In genomic region chr3:52007602-52008252, GRCm38 (mm10) we compare ENCODE assay signal across 8 mouse cellular contexts.
DNase-seq lines count a peak whose midpoint lies in the region; ATAC-seq and TF ChIP-seq lines count a peak whose summit lies in the region.

No protein-coding gene starts in this region.

- TF ChIP-seq CTCF in forebrain, postnatal 0 days (IDR thresholded peaks at IDR 0.05; ENCODE audit: low read depth) = peak; percentile 54

- no peaks in the 10 kb centered on the region for H3K36me3 ChIP-seq in forebrain, postnatal 0 days (ENCODE audit: insufficient read depth)
- no peaks in the 10 kb centered on the region for H3K36me3 ChIP-seq in hindbrain, embryonic 15.5 days

- H3K4me1 ChIP-seq in forebrain, postnatal 0 days (ENCODE audit: insufficient read depth) = peaks cover 22% of the 10 kb centered on the region
- H3K4me1 ChIP-seq in hindbrain, embryonic 15.5 days (replicated peaks) = peaks cover 37% of the 10 kb centered on the region

- H3K27ac ChIP-seq in forebrain, postnatal 0 days (ENCODE audit: low read depth, low read length) = peak overlapping the region; percentile 94
- H3K27ac ChIP-seq in hindbrain, embryonic 15.5 days (replicated peaks) = peak overlapping the region; percentile 95

- peak overlapping the region; percentile 56 for H3K9ac ChIP-seq in forebrain, postnatal 0 days
- peak overlapping the region; percentile 41 for H3K9ac ChIP-seq in hindbrain, embryonic 15.5 days

- peak; percentile 21 for DNase-seq in MEL-GATA-1-ER (ENCODE audit: extremely low read depth, low read depth)
- peak; percentile 87 for DNase-seq in cerebellum, adult 11-12 months
- peak; percentile 95 for DNase-seq in forebrain, postnatal 0 days
- DNase-seq in left cerebral cortex, adult 18-20 months (ENCODE audit: low spot score in 2 of 2) = peak; percentile 64 to 79
- peak; percentile 40 to 57 for DNase-seq in lung, postnatal 4 days
- DNase-seq in right cerebral cortex, postnatal 14 days = peak; percentile 76
- no peak for DNase-seq in urinary bladder, postnatal 10 days (ENCODE audit: low spot score)

- ATAC-seq in forebrain, postnatal 0 days = peak; percentile 96
- ATAC-seq in hindbrain, embryonic 15.5 days (ENCODE audit: low FRiP score, low read depth) = peak; percentile 93

- H3K9me3 ChIP-seq in forebrain, postnatal 0 days (ENCODE audit: low read length) = no peaks in the 10 kb centered on the region
- H3K9me3 ChIP-seq in hindbrain, embryonic 15.5 days = no peaks in the 10 kb centered on the region

- H3K4me2 ChIP-seq in forebrain, postnatal 0 days (ENCODE audit: low read depth) = peak overlapping the region; percentile 59
- peak overlapping the region; percentile 63 for H3K4me2 ChIP-seq in hindbrain, embryonic 15.5 days

- no peaks in the 10 kb centered on the region for H3K27me3 ChIP-seq in forebrain, postnatal 0 days (ENCODE audit: insufficient read depth, low read length)
- no peaks in the 10 kb centered on the region for H3K27me3 ChIP-seq in hindbrain, embryonic 15.5 days

- WGBS in forebrain, postnatal 0 days = under 1% methylated on average over 21 of the region's 21 CpGs
- 0% methylated on average over 18 of the region's 21 CpGs for WGBS in hindbrain, embryonic 15.5 days

- peak overlapping the region; percentile 29 for H3K4me3 ChIP-seq in forebrain, postnatal 0 days (ENCODE audit: low read depth, low read length)
- H3K4me3 ChIP-seq in hindbrain, embryonic 15.5 days = peak overlapping the region; percentile 32
